Mouse (Mus musculus): ENCODE measurements around the gene March10. TPM values are rescaled to one million over a fixed set of nuclear protein-coding genes. Genes with fewer than 3 reads are reported as not detected.

The March10 gene
- total RNA-seq, 1 experiment, result 0.22 TPM

- TF ChIP-seq MAFK (IDR thresholded peaks at IDR 0.05; ENCODE audit: insufficient read depth, low read depth, low read length), result no peak
- no peak for TF ChIP-seq HCFC1 (IDR thresholded peaks at IDR 0.05; ENCODE audit: borderline replicate concordance, insufficient read depth, low read length)
- no peak for TF ChIP-seq ZNF384 (IDR thresholded peaks at IDR 0.05; ENCODE audit: low read depth, low read length)
- TF ChIP-seq CHD2 (IDR thresholded peaks at IDR 0.05; ENCODE audit: low read depth, low read length), result no peak
- no peak for TF ChIP-seq ZC3H11A (IDR thresholded peaks at IDR 0.05; ENCODE audit: borderline replicate concordance, low read depth, low read length)
- Histone ChIP-seq H3K9me3 (ENCODE audit: control insufficient read depth, insufficient read depth, low read depth, low read length) (no peaks in the 10 kb centered on the region), H3K27ac (ENCODE audit: insufficient read depth, low read depth, low read length, poor library complexity, severe bottlenecking) (no peak overlapping the region), H3K36me3 (ENCODE audit: control insufficient read depth, insufficient read depth, low read length, poor library complexity, severe bottlenecking) (no peaks in the 10 kb centered on the region), H3K9ac (ENCODE audit: insufficient read depth, low read depth, low read length, poor library complexity, severe bottlenecking) (no peak overlapping the region), H3K4me3 (ENCODE audit: insufficient read depth in 1 of 2, low read depth in 1 of 2, low read length in 2 of 2, poor library complexity in 1 of 2, severe bottlenecking in 1 of 2) (no peak overlapping the region), H3K4me1 (ENCODE audit: control insufficient read depth in 2 of 2, insufficient read depth in 2 of 2, low read length in 2 of 2, poor library complexity in 1 of 2) (no peaks in the 10 kb centered on the region)
- no peak for DNase-seq (ENCODE audit: low read depth, low spot score)
- in situ Hi-C loops (cut with MboI; ENCODE audit: low sequenced_read_pairs in 2 of 2, unreplicated experiment in 2 of 2), result loop anchor here in 1 of 2 experiments (25.0 kb wide), 2 partner anchors 221 to 546 kb away; partner anchors contain the start of gene Tanc2
Observed at GRCm38 (mm10) chr11:105366051-105366450, 90.5 kb downstream of the March10 start.

- no peaks in the 10 kb centered on the region for H3K36me3 ChIP-seq (ENCODE audit: control insufficient read depth, insufficient read depth, low read length, poor library complexity, severe bottlenecking)
- no peaks in the 10 kb centered on the region for H3K4me1 ChIP-seq (ENCODE audit: control insufficient read depth in 2 of 2, insufficient read depth in 2 of 2, low read length in 2 of 2, poor library complexity in 1 of 2)
- H3K9ac ChIP-seq (ENCODE audit: insufficient read depth, low read depth, low read length, poor library complexity, severe bottlenecking), result no peak overlapping the region
- no peak overlapping the region for H3K27ac ChIP-seq (ENCODE audit: insufficient read depth, low read depth, low read length, poor library complexity, severe bottlenecking)
- H3K4me3 ChIP-seq (ENCODE audit: insufficient read depth in 1 of 2, low read depth in 1 of 2, low read length in 2 of 2, poor library complexity in 1 of 2, severe bottlenecking in 1 of 2), result no peak overlapping the region
- no peaks in the 10 kb centered on the region for H3K9me3 ChIP-seq (ENCODE audit: control insufficient read depth, insufficient read depth, low read depth, low read length)
- no peak for DNase-seq (ENCODE audit: low read depth, low spot score)
- in situ Hi-C loops (cut with MboI; ENCODE audit: low sequenced_read_pairs in 2 of 2, unreplicated experiment in 2 of 2), result loop anchor here in 1 of 2 experiments (25.0 kb wide), 2 partner anchors 222 to 547 kb away; partner anchors contain the start of gene Tanc2
- TF ChIP-seq ZC3H11A (IDR thresholded peaks at IDR 0.05; ENCODE audit: borderline replicate concordance, low read depth, low read length) (no peak), CHD2 (IDR thresholded peaks at IDR 0.05; ENCODE audit: low read depth, low read length) (no peak), HCFC1 (IDR thresholded peaks at IDR 0.05; ENCODE audit: borderline replicate concordance, insufficient read depth, low read length) (no peak), MAFK (IDR thresholded peaks at IDR 0.05; ENCODE audit: insufficient read depth, low read depth, low read length) (no peak), ZNF384 (IDR thresholded peaks at IDR 0.05; ENCODE audit: low read depth, low read length) (no peak)
Observed at GRCm38 (mm10) chr11:105365611-105366010, 90.9 kb downstream of the March10 start.

GRCm38 (mm10) chr11:105364386-105365065 lies 92.0 kb downstream of the March10 start:
- no peak for DNase-seq (ENCODE audit: low read depth, low spot score)
- Histone ChIP-seq H3K9ac (ENCODE audit: insufficient read depth, low read depth, low read length, poor library complexity, severe bottlenecking) (no peak overlapping the region), H3K4me1 (ENCODE audit: control insufficient read depth in 2 of 2, insufficient read depth in 2 of 2, low read length in 2 of 2, poor library complexity in 1 of 2) (no peaks in the 10 kb centered on the region), H3K4me3 (ENCODE audit: insufficient read depth in 1 of 2, low read depth in 1 of 2, low read length in 2 of 2, poor library complexity in 1 of 2, severe bottlenecking in 1 of 2) (no peak overlapping the region), H3K27ac (ENCODE audit: insufficient read depth, low read depth, low read length, poor library complexity, severe bottlenecking) (no peak overlapping the region), H3K9me3 (ENCODE audit: control insufficient read depth, insufficient read depth, low read depth, low read length) (no peaks in the 10 kb centered on the region), H3K36me3 (ENCODE audit: control insufficient read depth, insufficient read depth, low read length, poor library complexity, severe bottlenecking) (no peaks in the 10 kb centered on the region)
- TF ChIP-seq CHD2 (IDR thresholded peaks at IDR 0.05; ENCODE audit: low read depth, low read length) (no peak), MAFK (IDR thresholded peaks at IDR 0.05; ENCODE audit: insufficient read depth, low read depth, low read length) (no peak), ZNF384 (IDR thresholded peaks at IDR 0.05; ENCODE audit: low read depth, low read length) (no peak), ZC3H11A (IDR thresholded peaks at IDR 0.05; ENCODE audit: borderline replicate concordance, low read depth, low read length) (no peak), HCFC1 (IDR thresholded peaks at IDR 0.05; ENCODE audit: borderline replicate concordance, insufficient read depth, low read length) (no peak)
- in situ Hi-C loops (cut with MboI; ENCODE audit: low sequenced_read_pairs in 2 of 2, unreplicated experiment in 2 of 2), result loop anchor here (5.0 to 25.0 kb wide), 3 partner anchors 223 to 548 kb away; partner anchors contain the start of gene Tanc2 (in 1 of the 2)

- in situ Hi-C loops (cut with MboI; ENCODE audit: low sequenced_read_pairs in 2 of 2, unreplicated experiment in 2 of 2), result loop anchor here (5.0 to 25.0 kb wide), 3 partner anchors 224 to 549 kb away; partner anchors contain the start of gene Tanc2 (in 1 of the 2)
- Histone ChIP-seq H3K36me3 (ENCODE audit: control insufficient read depth, insufficient read depth, low read length, poor library complexity, severe bottlenecking) (no peaks in the 10 kb centered on the region), H3K4me3 (ENCODE audit: insufficient read depth in 1 of 2, low read depth in 1 of 2, low read length in 2 of 2, poor library complexity in 1 of 2, severe bottlenecking in 1 of 2) (no peak overlapping the region), H3K9ac (ENCODE audit: insufficient read depth, low read depth, low read length, poor library complexity, severe bottlenecking) (no peak overlapping the region), H3K27ac (ENCODE audit: insufficient read depth, low read depth, low read length, poor library complexity, severe bottlenecking) (no peak overlapping the region), H3K4me1 (ENCODE audit: control insufficient read depth in 2 of 2, insufficient read depth in 2 of 2, low read length in 2 of 2, poor library complexity in 1 of 2) (no peaks in the 10 kb centered on the region), H3K9me3 (ENCODE audit: control insufficient read depth, insufficient read depth, low read depth, low read length) (no peaks in the 10 kb centered on the region)
- DNase-seq (ENCODE audit: low read depth, low spot score), result no peak
- TF ChIP-seq ZC3H11A (IDR thresholded peaks at IDR 0.05; ENCODE audit: borderline replicate concordance, low read depth, low read length), result no peak
- TF ChIP-seq CHD2 (IDR thresholded peaks at IDR 0.05; ENCODE audit: low read depth, low read length), result no peak
- no peak for TF ChIP-seq MAFK (IDR thresholded peaks at IDR 0.05; ENCODE audit: insufficient read depth, low read depth, low read length)
- TF ChIP-seq ZNF384 (IDR thresholded peaks at IDR 0.05; ENCODE audit: low read depth, low read length), result no peak
Observed at GRCm38 (mm10) chr11:105363598-105364385, 92.7 kb downstream of the March10 start.

All from ES-E14 (cell line).